Mouse (Mus musculus): ENCODE data around the gene S1pr4. TPM values are rescaled to one million over a fixed set of nuclear protein-coding genes. Genes with fewer than 3 reads are reported as not detected.
A peak's percentile ranks its signal among the peaks of the same experiment; 100 is the strongest.

Gene S1pr4
- polyA plus RNA-seq, 1 experiment from 2014 or later, result 2.8 TPM

DNA sequence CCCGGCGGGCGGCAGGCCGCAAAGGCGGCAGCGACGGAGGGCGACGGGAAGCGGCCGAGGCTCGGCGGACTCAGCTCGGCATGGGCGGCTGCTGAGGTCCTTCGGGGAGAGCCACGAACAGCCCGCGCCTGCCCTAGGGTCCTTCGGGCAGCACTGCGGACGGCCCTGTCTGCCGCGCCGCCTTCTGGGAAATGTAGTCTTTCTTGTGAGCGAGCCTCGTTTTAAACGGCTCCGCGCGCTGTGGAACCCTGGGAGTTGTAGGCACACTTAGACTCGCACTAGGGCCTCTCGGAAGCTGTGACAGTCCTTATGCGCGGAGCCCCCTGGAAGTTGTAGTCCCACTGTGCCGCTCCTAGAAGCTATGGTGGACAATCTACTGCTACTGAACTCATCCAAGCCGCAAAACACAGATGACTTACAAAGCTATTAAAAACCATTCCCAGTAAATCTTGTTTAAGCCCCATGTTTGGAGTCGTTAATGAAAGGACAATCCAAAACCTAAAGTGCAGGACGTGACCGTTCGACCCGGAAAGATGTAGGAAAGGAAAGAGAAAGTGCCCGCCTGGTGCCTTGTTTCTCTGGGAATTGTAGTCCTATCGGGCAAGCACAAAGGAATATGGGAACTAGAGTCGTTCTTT lies 3.5 kb downstream of the S1pr4 start, which contains the start of gene Ncln:
TSS of gene Ncln (minus strand) at position 129 of the 638 bp plus-strand sequence.
- peaks cover 13% of the 10 kb centered on the region for H3K4me1 ChIP-seq (replicated peaks; ENCODE audit: control insufficient read depth, insufficient read depth, low read length)
- H3K4me3 ChIP-seq (ENCODE audit: low read length), result peak within 1 kb of the TSS; percentile 77
- H3K9me3 ChIP-seq (ENCODE audit: control insufficient read depth, low read length), result no peaks in the 10 kb centered on the region
- peak; percentile 97 for ATAC-seq (ENCODE audit: low read depth)
- H3K9ac ChIP-seq (ENCODE audit: low read length), result peak within 1 kb of the TSS; percentile 86
- peaks cover 19% of the 10 kb centered on the region for H3K36me3 ChIP-seq (ENCODE audit: control insufficient read depth, insufficient read depth, low read length)
- H3K27me3 ChIP-seq (ENCODE audit: control insufficient read depth, insufficient read depth, low read depth, low read length), result no peaks in the 10 kb centered on the region
- H3K4me2 ChIP-seq (ENCODE audit: low read depth, low read length), result peak within 1 kb of the TSS; percentile 96
- H3K27ac ChIP-seq (ENCODE audit: low read length), result peak within 1 kb of the TSS; percentile 80
- under 1% methylated on average over 41 of the region's 45 CpGs for WGBS

DNA sequence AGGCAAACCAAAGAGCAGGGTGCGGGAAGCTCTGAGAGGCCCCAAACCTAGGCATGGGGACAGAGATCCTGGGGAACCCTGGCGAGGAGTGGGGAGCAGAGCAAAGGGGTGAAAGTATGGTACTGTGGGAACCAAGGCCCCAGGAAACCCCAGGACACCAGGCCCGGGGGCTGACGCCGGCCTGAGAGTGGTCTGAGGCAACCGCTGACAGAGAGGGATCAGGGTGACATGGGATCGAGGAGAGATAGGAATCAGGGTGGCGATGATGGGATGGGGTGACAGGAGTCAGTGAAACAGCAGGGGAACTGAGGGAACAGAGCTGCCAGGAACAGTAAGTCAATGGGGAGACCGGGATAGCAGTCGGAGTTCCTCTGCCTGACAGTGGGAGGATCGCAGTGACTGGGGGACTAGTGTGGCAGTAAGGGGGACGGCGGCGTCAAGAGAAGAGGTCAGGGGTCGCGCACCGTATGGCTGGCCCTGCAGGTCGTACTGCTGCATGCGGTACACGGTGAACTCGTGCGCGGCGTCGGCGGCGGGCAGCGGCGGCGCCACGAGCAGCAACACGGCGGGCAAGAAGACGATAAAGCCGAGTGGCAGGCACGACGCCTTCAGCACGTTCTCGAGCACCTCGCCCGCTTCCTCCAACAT lies 4.2 kb downstream of the S1pr4 start:
- peaks cover 26% of the 10 kb centered on the region for H3K36me3 ChIP-seq (ENCODE audit: control insufficient read depth, insufficient read depth, low read length)
- H3K4me3 ChIP-seq (ENCODE audit: low read length), result peak overlapping the region; percentile 77
- H3K9ac ChIP-seq (ENCODE audit: low read length), result peak overlapping the region; percentile 86
- 0 out of 2 replicates have a peak overlapping the region, but pooled peaks have one; percentile 42 for H3K27ac ChIP-seq (ENCODE audit: low read length)
- H3K27me3 ChIP-seq (ENCODE audit: control insufficient read depth, insufficient read depth, low read depth, low read length), result no peaks in the 10 kb centered on the region
- no peaks in the 10 kb centered on the region for H3K9me3 ChIP-seq (ENCODE audit: control insufficient read depth, low read length)
- under 1% methylated on average over 41 of the region's 41 CpGs for WGBS
- H3K4me1 ChIP-seq (replicated peaks; ENCODE audit: control insufficient read depth, insufficient read depth, low read length), result peaks cover 13% of the 10 kb centered on the region
- peak; percentile 26 for ATAC-seq (ENCODE audit: low read depth)
- H3K4me2 ChIP-seq (ENCODE audit: low read depth, low read length), result peak overlapping the region; percentile 96

DNA sequence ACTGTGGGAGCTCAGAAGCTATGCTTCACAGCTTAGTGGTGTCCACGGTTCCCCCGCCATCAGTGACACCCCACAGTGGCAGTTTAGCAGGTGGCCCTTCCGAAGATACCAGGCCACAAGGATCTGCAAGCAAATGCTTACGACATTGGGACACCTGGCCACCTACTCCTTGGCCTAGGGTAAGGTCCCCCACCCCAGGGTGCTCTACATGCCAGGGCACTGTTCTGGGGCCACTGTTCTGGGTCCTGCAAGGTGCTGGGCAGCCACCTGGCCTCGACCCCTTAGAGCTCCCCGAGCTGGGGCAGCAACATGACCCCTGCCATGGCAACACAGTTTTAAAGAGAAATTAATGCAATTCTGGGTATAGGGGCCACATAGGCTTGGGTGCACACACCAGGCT lies 4.8 kb downstream of the S1pr4 start:
- WGBS, result 66% methylated on average over 6 of the region's 6 CpGs
- peaks cover 27% of the 10 kb centered on the region for H3K36me3 ChIP-seq (ENCODE audit: control insufficient read depth, insufficient read depth, low read length)
- H3K4me2 ChIP-seq (ENCODE audit: low read depth, low read length), result peak overlapping the region; percentile 96
- no peaks in the 10 kb centered on the region for H3K9me3 ChIP-seq (ENCODE audit: control insufficient read depth, low read length)
- H3K27me3 ChIP-seq (ENCODE audit: control insufficient read depth, insufficient read depth, low read depth, low read length), result no peaks in the 10 kb centered on the region
- peaks cover 13% of the 10 kb centered on the region for H3K4me1 ChIP-seq (replicated peaks; ENCODE audit: control insufficient read depth, insufficient read depth, low read length)
- peak overlapping the region; percentile 77 for H3K4me3 ChIP-seq (ENCODE audit: low read length)
- no peak for ATAC-seq (ENCODE audit: low read depth)
- H3K27ac ChIP-seq (ENCODE audit: low read length), result no peak overlapping the region
- peak overlapping the region; percentile 86 for H3K9ac ChIP-seq (ENCODE audit: low read length)

DNA sequence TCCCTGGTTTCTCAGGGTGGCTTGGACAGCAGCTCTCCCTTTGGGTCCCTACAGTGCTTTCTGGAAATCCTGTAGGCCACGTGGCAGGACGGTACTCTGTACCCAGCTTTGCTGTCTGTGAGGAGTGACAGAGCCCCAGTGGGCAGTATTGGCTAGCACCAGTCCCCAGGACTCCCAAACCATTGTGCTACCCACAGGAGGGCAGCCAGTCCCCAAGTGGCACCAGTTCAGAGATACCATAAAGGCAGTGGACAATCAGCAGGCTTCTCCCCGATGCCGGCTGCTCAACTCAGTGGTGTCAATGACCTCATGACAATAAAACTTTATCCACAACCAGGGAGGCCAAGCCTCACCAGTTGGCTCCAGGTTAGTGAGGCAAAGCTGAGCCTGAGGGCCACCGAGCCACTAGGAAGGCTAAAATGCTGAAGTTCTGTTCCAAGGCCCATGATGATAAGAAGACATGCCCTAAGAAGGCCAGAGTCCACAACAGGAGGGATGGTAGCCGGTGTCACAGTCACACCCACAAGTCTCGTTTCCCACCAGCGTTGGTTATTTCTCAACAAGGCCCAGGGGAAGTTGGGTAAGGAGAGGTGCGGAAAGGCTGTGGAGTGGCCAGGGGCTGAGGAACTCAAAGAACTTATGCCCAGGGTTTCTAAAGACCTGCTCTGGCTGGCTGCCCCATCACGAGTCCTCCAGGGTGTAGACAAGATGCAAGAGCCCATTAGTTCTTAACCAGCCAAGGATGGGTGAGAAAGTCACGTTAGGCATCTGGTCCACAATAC lies 5.5 kb downstream of the S1pr4 start:
- Histone ChIP-seq H3K9ac (ENCODE audit: low read length) (peak overlapping the region; percentile 86), H3K36me3 (ENCODE audit: control insufficient read depth, insufficient read depth, low read length) (peaks cover 33% of the 10 kb centered on the region), H3K4me3 (ENCODE audit: low read length) (no peak overlapping the region; the same call in 1 of the 2 replicates), H3K4me2 (ENCODE audit: low read depth, low read length) (peak overlapping the region; percentile 96; the same call in 1 of the 2 replicates), H3K27me3 (ENCODE audit: control insufficient read depth, insufficient read depth, low read depth, low read length) (no peaks in the 10 kb centered on the region), H3K9me3 (ENCODE audit: control insufficient read depth, low read length) (no peaks in the 10 kb centered on the region), H3K4me1 (replicated peaks; ENCODE audit: control insufficient read depth, insufficient read depth, low read length) (peaks cover 13% of the 10 kb centered on the region), H3K27ac (ENCODE audit: low read length) (no peak overlapping the region)
- ATAC-seq (ENCODE audit: low read depth), result no peak
- 85% methylated on average over 11 of the region's 11 CpGs for WGBS

DNA sequence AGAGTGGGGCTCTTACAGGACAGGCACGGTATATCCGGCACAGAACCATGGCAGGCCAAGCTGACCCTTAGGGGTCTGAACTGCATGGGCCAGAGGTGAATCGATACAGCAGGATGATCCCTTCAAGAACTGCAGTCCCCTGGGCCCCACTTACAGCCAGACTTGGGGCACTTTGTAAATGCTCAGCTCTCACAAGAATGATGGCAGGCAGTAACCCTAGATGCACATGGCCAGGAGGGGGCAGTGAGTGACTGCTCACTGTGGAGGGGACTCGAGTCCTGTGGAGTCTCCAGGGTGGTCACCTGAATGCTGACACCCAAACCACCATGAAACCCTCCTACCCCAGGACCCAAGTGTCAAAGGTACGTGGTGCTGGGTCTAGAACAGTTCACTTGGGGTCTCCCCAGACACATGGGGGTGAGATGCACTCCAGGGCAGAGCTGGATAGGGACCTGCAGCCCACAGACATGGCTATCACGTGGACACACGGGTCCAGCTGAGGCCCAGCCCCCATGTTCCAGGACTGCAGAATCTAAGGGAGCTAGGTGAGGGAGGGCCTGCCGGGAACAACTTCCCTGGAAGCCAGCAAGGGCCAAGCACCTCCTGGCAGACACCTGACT lies 6.2 kb downstream of the S1pr4 start:
- H3K4me2 ChIP-seq (ENCODE audit: low read depth, low read length), result no peak overlapping the region
- peaks cover 13% of the 10 kb centered on the region for H3K4me1 ChIP-seq (replicated peaks; ENCODE audit: control insufficient read depth, insufficient read depth, low read length)
- peaks cover 39% of the 10 kb centered on the region for H3K36me3 ChIP-seq (ENCODE audit: control insufficient read depth, insufficient read depth, low read length)
- H3K4me3 ChIP-seq (ENCODE audit: low read length), result no peak overlapping the region
- no peak overlapping the region for H3K27ac ChIP-seq (ENCODE audit: low read length)
- ATAC-seq (ENCODE audit: low read depth), result no peak
- no peak overlapping the region; the same call in 1 of the 2 replicates for H3K9ac ChIP-seq (ENCODE audit: low read length)
- 77% methylated on average over 8 of the region's 8 CpGs for WGBS
- H3K9me3 ChIP-seq (ENCODE audit: control insufficient read depth, low read length), result no peaks in the 10 kb centered on the region
- no peaks in the 10 kb centered on the region for H3K27me3 ChIP-seq (ENCODE audit: control insufficient read depth, insufficient read depth, low read depth, low read length)

DNA sequence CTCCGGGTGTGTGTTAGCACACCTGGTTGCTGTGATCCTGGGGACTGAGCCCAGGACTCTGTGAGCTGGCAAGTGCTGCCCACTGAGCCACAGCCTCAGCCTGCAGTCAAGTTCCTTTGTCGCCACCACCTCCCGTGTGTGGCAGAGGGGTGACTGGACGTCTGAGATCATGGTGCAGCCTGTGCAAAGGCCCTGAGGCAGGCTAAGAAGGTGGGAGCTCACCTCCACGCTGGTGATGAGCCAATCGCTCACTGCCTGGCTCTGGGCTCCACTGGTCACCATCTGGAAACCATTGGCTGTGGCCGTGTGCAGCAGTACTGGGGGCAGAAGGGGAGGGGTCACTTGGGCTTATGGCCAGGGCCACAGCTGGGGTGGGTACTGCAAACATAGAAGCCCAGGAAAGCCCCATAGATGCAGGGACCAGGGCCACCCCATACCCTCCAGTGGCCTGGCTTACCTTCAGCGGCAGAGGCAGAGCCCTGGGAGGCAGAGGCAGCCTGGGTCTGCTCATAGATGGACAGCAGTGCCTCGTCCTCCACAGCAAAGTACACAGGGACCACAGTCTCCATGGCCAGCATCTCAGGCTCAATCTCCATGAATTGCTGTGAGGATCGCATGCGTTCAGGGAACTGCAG lies 7.2 kb downstream of the S1pr4 start:
- no peaks in the 10 kb centered on the region for H3K27me3 ChIP-seq (ENCODE audit: control insufficient read depth, insufficient read depth, low read depth, low read length)
- H3K4me2 ChIP-seq (ENCODE audit: low read depth, low read length), result no peak overlapping the region
- no peaks in the 10 kb centered on the region for H3K9me3 ChIP-seq (ENCODE audit: control insufficient read depth, low read length)
- ATAC-seq (ENCODE audit: low read depth), result no peak
- 88% methylated on average over 11 of the region's 11 CpGs for WGBS
- no peak overlapping the region for H3K9ac ChIP-seq (ENCODE audit: low read length)
- no peak overlapping the region for H3K27ac ChIP-seq (ENCODE audit: low read length)
- H3K36me3 ChIP-seq (ENCODE audit: control insufficient read depth, insufficient read depth, low read length), result peaks cover 42% of the 10 kb centered on the region
- no peak overlapping the region for H3K4me3 ChIP-seq (ENCODE audit: low read length)
- H3K4me1 ChIP-seq (replicated peaks; ENCODE audit: control insufficient read depth, insufficient read depth, low read length), result peaks cover 13% of the 10 kb centered on the region

DNA sequence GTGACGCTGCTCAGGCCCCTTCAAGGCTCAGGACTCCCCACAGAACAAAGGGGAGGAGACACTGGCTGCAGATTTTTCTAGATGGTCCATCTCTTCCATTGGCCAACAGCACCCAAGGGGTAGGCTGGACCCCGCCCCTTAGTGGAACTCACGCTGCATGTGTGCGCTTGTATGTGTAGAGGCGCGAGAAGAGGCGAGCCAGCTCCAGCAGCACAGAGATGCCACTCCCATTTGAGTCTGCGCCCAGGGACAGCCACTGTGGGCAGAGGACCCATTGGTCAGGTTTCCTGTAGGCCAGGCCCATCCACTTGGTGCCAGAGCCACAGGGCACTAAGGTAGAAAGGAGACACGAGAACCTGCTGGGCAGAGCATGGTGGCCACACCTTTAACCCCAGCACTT lies 8.9 kb downstream of the S1pr4 start:
- H3K4me1 ChIP-seq (replicated peaks; ENCODE audit: control insufficient read depth, insufficient read depth, low read length), result peaks cover 13% of the 10 kb centered on the region
- H3K4me2 ChIP-seq (ENCODE audit: low read depth, low read length), result no peak overlapping the region
- H3K27me3 ChIP-seq (ENCODE audit: control insufficient read depth, insufficient read depth, low read depth, low read length), result no peaks in the 10 kb centered on the region
- H3K27ac ChIP-seq (ENCODE audit: low read length), result no peak overlapping the region
- no peak for ATAC-seq (ENCODE audit: low read depth)
- H3K4me3 ChIP-seq (ENCODE audit: low read length), result no peak overlapping the region
- peaks cover 56% of the 10 kb centered on the region for H3K36me3 ChIP-seq (ENCODE audit: control insufficient read depth, insufficient read depth, low read length)
- no peak overlapping the region for H3K9ac ChIP-seq (ENCODE audit: low read length)
- no peaks in the 10 kb centered on the region for H3K9me3 ChIP-seq (ENCODE audit: control insufficient read depth, low read length)
- WGBS, result 90% methylated on average over 9 of the region's 9 CpGs

DNA sequence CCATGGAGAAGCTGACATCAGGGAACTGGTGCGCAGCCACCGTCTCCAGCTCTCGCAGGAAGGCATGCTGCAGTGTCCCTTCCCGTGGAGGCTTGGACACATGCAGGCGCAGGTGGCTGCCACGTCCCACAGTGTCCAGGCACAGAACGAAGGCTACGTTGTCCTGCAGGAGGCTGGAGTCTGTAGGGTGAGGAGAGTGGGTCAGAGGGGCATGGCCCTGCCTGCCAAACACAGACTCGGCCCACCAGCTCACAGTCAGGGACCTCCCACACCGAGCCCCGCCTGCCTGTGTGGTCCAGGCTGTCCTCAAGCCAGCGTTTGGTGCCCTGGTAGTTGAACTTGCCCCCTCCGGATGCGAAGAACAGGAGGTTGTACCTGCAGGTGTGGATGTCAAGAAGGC lies 10.0 kb downstream of the S1pr4 start:
- 76% methylated on average over 14 of the region's 14 CpGs for WGBS
- Histone ChIP-seq H3K4me2 (ENCODE audit: low read depth, low read length) (no peak overlapping the region), H3K27ac (ENCODE audit: low read length) (no peak overlapping the region), H3K4me1 (replicated peaks; ENCODE audit: control insufficient read depth, insufficient read depth, low read length) (peaks cover 8% of the 10 kb centered on the region), H3K27me3 (ENCODE audit: control insufficient read depth, insufficient read depth, low read depth, low read length) (no peaks in the 10 kb centered on the region), H3K9ac (ENCODE audit: low read length) (no peak overlapping the region), H3K4me3 (ENCODE audit: low read length) (no peak overlapping the region), H3K9me3 (ENCODE audit: control insufficient read depth, low read length) (no peaks in the 10 kb centered on the region), H3K36me3 (ENCODE audit: control insufficient read depth, insufficient read depth, low read length) (peaks cover 56% of the 10 kb centered on the region)
- no peak for ATAC-seq (ENCODE audit: low read depth)
